Mouse (Mus musculus): ENCODE data around the gene Thumpd2.

DNA sequence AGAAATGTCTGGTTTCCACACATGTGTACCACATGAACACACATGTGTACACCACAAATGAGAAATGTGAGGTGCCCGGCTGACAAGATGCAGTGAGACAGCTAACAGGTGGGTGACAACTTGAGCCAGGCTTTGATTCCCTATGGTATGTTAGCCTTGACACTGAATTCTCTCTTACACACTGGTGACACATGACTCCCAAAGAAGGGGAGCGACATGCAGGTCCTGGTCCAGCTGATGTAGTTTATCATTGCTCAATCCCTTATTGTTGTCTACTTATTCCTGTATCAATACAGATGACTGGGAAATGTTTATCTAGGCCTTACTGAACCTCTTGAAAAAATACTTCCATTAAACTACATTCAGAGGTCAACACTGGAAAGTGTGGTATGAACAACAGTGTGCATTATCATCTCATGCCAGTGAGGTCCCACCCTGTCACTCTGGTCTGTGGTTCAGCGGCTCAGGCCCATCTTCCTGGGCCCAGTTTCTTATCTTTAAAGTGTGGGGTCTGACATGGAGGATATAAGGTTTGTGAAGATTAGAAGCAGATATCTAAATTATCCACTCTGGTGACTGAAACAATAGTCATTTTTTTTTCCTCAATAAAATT, 32.9 kb downstream of the Thumpd2 start:
- no peak for TF ChIP-seq POLR2A (IDR thresholded peaks at IDR 0.05; ENCODE audit: borderline replicate concordance, low read depth, low read length)
- no peak for TF ChIP-seq CTCF (IDR thresholded peaks at IDR 0.05; ENCODE audit: low read depth, low read length)
